Mouse (Mus musculus) c-Kit-positive CD71-positive TER-119-negative erythroid progenitor cells, embryonic 14.5 days (primary cell): ENCODE data around the gene Cox15.

Experiments used
- DNase-seq: peaks from one replicate; pipeline ENCODE4 v3.0.0-alpha.2; 2013; ENCODE audit warnings: low read depth

The Cox15 gene

GRCm38 (mm10) chr19:43752489-43753225 lies at the start of gene Cox15, which contains the start of gene Cutc:
Gene Cox15, minus strand, starts transcription at chr19:43753000.
Gene Cutc, plus strand, starts transcription at chr19:43752996.
- peak; percentile 91 for DNase-seq

- no peak for DNase-seq
Measured at GRCm38 (mm10) chr19:43801427-43802051, 48.7 kb upstream of the Cox15 start.

- no peak for DNase-seq
Measured at GRCm38 (mm10) chr19:43797216-43797615, 44.4 kb upstream of the Cox15 start.

- no peak for DNase-seq
Measured at GRCm38 (mm10) chr19:43795511-43795910, 42.7 kb upstream of the Cox15 start.

DNA sequence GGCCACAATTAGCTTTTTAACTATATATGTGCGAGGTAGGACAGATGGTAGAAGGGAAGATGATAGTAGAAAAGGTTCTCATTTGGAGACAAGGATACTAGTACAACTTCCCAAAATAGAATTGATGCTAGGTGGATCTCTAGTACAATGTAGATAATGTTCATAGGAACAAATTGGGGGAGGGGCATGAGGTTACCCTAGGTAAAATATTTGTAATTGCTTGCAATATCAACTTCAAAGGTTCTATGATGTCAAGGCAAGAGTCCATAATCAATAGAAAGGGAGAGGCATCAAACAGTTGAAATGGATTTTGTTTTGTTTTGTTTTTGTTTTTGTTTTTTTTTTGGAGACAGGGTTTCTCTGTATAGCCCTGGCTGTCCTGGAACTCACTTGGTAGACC lies 41.2 kb upstream of the Cox15 start:
- DNase-seq: no peak

DNA sequence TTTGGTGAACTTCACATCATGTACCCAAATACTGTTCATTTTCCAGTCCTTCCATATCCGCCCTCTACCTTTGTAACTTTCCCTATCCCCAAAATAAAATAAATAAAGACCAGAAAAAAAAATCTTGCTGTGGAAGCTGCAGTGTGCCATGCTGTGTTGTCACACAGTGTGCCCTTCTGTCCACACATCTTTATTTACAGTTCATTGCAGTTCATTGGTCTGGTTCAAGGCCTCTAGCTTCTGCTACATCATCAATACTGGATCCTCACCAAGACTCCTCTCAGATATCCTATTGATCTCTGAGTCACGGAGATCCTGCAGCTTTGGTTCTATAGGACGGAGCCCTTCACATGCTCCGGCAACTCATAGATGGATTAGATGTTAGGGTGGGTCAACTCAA lies 39.7 kb upstream of the Cox15 start:
- DNase-seq: no peak

DNA sequence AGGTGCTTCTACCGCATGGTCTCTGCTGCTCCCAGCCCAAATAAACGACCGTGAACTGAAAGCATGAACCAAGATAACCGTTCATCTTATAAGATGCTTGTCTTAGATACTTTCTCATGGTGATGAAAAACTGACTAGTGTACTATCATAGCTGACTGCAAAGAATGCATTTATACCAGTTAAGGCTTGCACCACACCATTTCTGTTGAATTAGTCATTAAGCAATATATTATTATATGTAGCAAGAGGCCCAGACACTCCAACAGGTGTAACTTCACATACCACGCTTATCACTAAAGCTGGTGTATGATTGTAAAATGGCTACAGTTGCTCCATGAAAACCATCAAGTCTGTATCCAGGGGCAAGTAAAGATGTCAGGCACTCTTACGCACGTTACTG lies 37.0 kb upstream of the Cox15 start:
- no peak for DNase-seq

- DNase-seq: no peak
Measured at GRCm38 (mm10) chr19:43786249-43787026, 33.6 kb upstream of the Cox15 start.

GRCm38 (mm10) chr19:43784761-43785160 lies 32.0 kb upstream of the Cox15 start:
- DNase-seq: no peak

DNA sequence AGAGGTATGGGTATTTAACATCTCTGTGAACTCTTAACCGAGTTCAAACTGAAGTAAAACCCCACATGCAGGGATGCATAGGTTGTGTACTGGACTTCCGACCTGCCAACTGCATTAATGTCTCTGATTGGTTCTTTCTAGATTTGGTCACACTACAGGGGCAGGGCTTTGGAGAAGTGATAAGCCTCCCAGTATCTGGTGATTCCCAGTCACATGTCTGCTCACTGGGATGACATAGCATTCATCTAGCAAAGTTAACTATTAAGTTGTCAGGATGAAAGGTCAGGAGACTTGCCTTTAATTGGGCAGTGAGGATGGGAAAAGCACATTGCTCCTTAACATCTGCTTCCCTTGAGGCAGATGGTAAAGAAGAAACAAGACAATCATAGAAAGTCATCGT lies 29.2 kb upstream of the Cox15 start, which contains the start of gene Abcc2:
Gene Abcc2 (plus strand): TSS at position 213 of the 400 bp plus-strand sequence.
- DNase-seq: no peak

GRCm38 (mm10) chr19:43780391-43780790 lies 27.6 kb upstream of the Cox15 start:
- no peak for DNase-seq

DNA sequence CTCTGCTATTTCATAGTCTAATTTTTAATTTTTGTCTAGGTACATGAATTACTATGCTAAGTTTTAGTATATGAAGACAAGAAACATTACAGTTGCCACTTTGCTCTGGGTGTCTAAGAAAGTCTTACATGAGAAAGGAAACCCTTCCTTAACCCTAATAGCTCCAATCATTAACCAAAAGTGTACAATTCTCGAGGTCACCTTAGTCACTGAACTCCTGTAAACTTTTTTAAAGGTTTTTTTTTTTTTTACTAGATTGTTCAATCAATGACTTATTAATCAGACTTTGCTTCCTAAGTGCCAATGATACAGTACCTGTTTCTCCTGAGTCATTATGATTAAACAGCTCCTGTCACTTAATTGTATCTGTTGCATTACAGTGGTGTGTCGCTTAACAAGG lies 24.5 kb upstream of the Cox15 start:
- no peak for DNase-seq

GRCm38 (mm10) chr19:43776561-43776960 lies 23.8 kb upstream of the Cox15 start:
- DNase-seq: no peak

GRCm38 (mm10) chr19:43775433-43775832 lies 22.6 kb upstream of the Cox15 start:
- DNase-seq: no peak

DNA sequence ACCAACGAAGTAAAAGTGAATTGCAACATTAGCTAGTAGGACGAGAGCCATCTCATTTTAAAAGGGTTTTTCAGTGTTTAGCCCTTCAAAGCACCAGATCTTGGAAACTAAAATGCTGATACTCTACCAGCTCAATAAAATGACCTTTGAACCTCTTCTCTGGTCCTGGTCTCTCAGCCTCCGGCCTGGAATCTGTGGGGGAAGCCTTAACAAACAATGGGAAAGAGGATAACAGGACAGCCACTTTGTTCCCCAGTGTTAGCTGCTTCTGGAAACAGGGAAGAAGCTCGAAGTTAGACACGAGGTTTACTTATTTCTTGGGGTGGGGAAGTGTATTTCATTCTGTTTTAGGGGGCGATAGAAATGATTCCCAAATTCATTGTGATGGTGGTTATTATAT lies 19.5 kb upstream of the Cox15 start:
- no peak for DNase-seq

GRCm38 (mm10) chr19:43771499-43771969 lies 18.7 kb upstream of the Cox15 start:
- DNase-seq: no peak

DNA sequence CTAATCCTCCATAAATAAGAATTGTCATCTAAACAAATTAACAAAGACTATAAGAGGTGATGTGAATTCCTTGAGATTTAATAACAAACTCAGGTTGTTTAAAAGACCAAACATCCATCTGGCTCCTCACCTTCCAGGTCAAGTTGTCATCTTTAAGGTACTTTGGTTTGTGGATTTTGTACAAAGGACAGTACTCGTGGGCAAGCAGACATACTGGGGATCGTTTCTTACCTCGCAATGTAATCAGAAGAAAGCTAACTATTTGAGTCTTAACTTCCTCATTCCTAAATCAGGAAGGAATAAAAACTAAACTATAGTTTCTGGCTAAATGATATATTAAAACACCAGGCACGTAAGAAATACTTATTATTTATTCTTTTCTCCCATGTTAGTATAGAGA lies 17.8 kb upstream of the Cox15 start:
- no peak for DNase-seq

DNA sequence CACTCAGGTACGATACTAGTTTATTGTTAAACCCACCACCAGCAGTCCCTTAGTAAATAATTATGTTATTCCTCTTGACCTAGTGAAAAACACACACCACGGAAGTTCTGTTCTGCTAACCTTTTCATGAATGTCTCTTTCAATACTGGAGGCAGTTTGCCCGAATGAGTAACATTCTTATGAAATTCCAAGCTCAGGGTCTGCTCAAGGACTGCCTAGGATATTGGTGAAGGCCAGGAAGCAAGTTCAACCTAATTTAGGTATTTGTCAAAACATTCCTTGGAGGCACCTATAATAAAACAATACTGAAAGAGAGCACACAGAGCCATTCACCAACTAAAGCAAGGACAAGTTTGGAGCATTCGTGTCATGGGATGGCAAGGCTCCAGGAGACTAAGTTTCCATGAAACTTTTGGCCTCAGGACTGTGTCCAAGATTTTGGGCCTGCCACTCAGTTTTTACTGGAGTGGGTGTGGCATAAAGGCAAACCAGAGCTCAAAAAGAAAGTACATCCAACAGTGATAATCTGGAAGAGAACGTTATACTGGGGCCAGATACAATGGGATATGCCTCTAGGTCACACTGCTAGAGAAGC lies 16.7 kb upstream of the Cox15 start:
- no peak for DNase-seq

DNA sequence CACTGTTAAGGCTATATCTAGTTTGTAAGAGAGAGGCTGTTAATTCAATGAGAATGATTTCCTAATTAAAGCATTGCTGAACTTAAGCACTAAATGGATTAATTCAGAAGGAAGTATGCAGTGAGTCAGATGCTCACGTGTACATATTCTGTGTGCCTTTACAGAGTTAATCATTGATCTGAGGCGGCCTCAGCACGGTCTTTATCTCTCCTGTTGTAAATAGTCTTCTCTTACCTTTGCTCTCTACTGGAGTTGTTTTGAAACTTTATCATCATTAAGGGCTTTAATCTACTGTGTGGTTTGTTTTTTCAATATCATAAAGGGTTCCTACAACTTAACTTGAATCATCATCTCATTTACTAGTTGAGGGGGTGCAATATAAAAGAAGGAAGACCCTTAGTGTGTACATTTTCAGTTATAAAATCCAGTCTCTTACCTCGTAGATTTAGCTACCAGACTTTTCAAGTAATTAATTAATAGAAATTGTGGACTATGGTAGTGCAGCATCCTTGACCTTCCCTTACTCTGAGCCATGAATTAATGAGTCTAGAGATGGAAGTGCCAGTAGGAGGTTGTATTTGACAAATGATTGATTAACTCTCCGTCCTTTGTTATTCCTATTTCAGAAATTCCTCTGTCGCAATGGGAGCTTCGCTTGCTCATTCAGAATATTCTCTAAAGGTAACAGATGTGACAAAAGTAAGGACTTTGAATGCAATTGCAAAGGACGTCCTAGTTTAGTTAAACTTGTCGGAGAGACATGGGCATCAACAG lies 14.9 kb upstream of the Cox15 start:
- DNase-seq: no peak

DNA sequence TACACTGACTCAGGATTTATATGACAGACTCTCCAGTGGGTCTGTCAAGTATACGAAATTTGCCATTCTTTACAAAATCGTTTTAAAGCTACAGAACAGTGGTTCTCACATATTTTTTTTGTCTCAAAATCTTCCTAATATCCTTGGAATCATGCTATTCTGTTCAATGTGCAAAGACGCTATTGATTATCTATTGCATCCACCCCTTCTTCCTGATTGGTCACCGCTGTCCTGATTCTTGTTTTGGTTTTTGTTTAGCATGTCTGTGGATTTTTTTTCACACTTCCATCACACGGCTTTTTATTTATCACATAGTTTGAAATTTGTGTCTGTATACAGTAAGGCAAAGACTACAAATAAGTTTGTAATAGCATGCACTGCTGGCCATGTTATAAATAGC lies 13.7 kb upstream of the Cox15 start:
- no peak for DNase-seq

DNA sequence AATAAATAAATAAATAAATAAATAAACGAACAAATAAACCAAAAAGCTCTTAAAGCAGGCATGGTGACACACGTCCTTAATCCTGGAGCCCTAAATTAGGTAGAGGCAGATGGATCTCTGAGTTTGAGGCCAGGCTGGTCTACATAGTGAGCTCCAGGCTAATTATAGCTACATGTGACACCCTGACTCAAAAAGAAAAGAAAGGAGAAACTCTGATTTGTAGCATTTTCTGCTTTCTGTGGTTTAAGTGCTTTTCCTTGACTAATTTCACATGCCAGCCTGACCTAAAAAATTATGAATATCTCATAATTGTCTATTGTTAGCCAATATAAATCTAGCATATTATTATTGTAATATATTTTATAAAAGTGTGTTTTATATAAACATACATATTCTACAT lies 9.6 kb upstream of the Cox15 start:
- DNase-seq: no peak
